In genomic region chr10:93882738-93883364, GRCm38 (mm10) we compare ENCODE assay signal across 19 mouse cellular contexts. TPM values are rescaled to one million over a fixed set of nuclear protein-coding genes. Genes with fewer than 3 reads are reported as not detected.
DNase-seq lines count a peak whose midpoint lies in the region; ATAC-seq and TF ChIP-seq lines count a peak whose summit lies in the region.
"Had no signal": no experiment of that assay in that cellular context is flagged by ENCODE, and none has a peak within 500 bp of the region (broad histone marks: within the 10 kb centered on the region; RNA-seq: fewer than 3 reads in every experiment).

No protein-coding gene starts in this region.

- no peaks in the 10 kb centered on the region; the same call in 1 of the 2 replicates for H3K4me1 ChIP-seq in stomach, embryonic 14.5 days (ENCODE audit: control insufficient read depth, insufficient read depth, low read length)
- no peaks in the 10 kb centered on the region for H3K4me1 ChIP-seq in stomach, postnatal 0 days (replicated peaks; ENCODE audit: control insufficient read depth, insufficient read depth)
- peaks cover 71% of the 10 kb centered on the region for H3K4me1 ChIP-seq in liver, embryonic 13.5 days (replicated peaks)
- no peaks in the 10 kb centered on the region for H3K4me1 ChIP-seq in stomach, embryonic 15.5 days
- H3K4me1 ChIP-seq: heart, embryonic 10.5 days had no signal

- WGBS in stomach, embryonic 14.5 days, result 80% methylated on average over 8 of the region's 8 CpGs
- 85% methylated on average over 8 of the region's 8 CpGs for WGBS in stomach, postnatal 0 days
- 32% methylated on average over 8 of the region's 8 CpGs for WGBS in liver, embryonic 13.5 days (ENCODE audit: insufficient replicate concordance)
- WGBS in stomach, embryonic 15.5 days, result 83% methylated on average over 8 of the region's 8 CpGs

- H3K9ac ChIP-seq in stomach, embryonic 14.5 days (replicated peaks; ENCODE audit: low read depth, low read length), result no peak overlapping the region
- no peak overlapping the region for H3K9ac ChIP-seq in stomach, postnatal 0 days (ENCODE audit: low read length)
- peak overlapping the region; percentile 52 for H3K9ac ChIP-seq in liver, embryonic 13.5 days
- H3K9ac ChIP-seq in stomach, embryonic 15.5 days, result no peak overlapping the region
- H3K9ac ChIP-seq: embryonic facial prominence, embryonic 13.5 days; forebrain, embryonic 15.5 days; limb, embryonic 15.5 days; midbrain, embryonic 15.5 days had no signal

- TF ChIP-seq CTCF in stomach, postnatal 0 days (IDR thresholded peaks at IDR 0.05; ENCODE audit: low read depth), result no peak

- no peak overlapping the region for H3K4me2 ChIP-seq in stomach, embryonic 14.5 days (replicated peaks; ENCODE audit: low read depth, low read length)
- no peak overlapping the region for H3K4me2 ChIP-seq in stomach, postnatal 0 days (replicated peaks; ENCODE audit: low read depth)
- peak overlapping the region; percentile 58 for H3K4me2 ChIP-seq in liver, embryonic 13.5 days
- no peak overlapping the region for H3K4me2 ChIP-seq in stomach, embryonic 15.5 days
- H3K4me2 ChIP-seq: embryonic facial prominence, embryonic 13.5 days; forebrain, embryonic 15.5 days; limb, embryonic 15.5 days; midbrain, embryonic 15.5 days had no signal

- TF ChIP-seq EP300 in stomach, postnatal 0 days (optimal IDR thresholded peaks at IDR 0.05), result no peak

- peak; percentile 61; the same call in 1 of the 2 replicates for ATAC-seq in stomach, embryonic 14.5 days (ENCODE audit: insufficient number of reproducible peaks, insufficient read depth, low FRiP score, low read depth)
- ATAC-seq in stomach, postnatal 0 days (ENCODE audit: low FRiP score, low TSS enrichment), result no peak
- ATAC-seq in erythroblast, adult 5-6 weeks (replicated peaks; ENCODE audit: low FRiP score, poor library complexity, severe bottlenecking), result peak; percentile 77
- ATAC-seq in liver, embryonic 13.5 days (ENCODE audit: low read depth), result peak; percentile 98
- peak; percentile 78; the same call in 1 of the 2 replicates for ATAC-seq in stomach, embryonic 15.5 days (ENCODE audit: insufficient read depth, low FRiP score, low read depth)
- no peak for ATAC-seq in cerebellum, adult (ENCODE audit: insufficient number of reproducible peaks, low FRiP score, low TSS enrichment)
- ATAC-seq: forebrain, embryonic 15.5 days; midbrain, embryonic 15.5 days had no signal

- H3K27me3 ChIP-seq in stomach, embryonic 14.5 days (ENCODE audit: control insufficient read depth, insufficient read depth, low read length), result no peaks in the 10 kb centered on the region
- H3K27me3 ChIP-seq in stomach, postnatal 0 days (ENCODE audit: control insufficient read depth, insufficient read depth, low read length), result no peaks in the 10 kb centered on the region
- no peaks in the 10 kb centered on the region for H3K27me3 ChIP-seq in liver, embryonic 13.5 days
- no peaks in the 10 kb centered on the region for H3K27me3 ChIP-seq in stomach, embryonic 15.5 days (replicated peaks)
- H3K27me3 ChIP-seq: embryonic facial prominence, embryonic 13.5 days; forebrain, embryonic 15.5 days; limb, embryonic 15.5 days; midbrain, embryonic 15.5 days had no signal

- no peak overlapping the region for H3K27ac ChIP-seq in stomach, embryonic 14.5 days (ENCODE audit: low read length)
- no peak overlapping the region for H3K27ac ChIP-seq in stomach, postnatal 0 days (replicated peaks)
- H3K27ac ChIP-seq in liver, embryonic 13.5 days, result peak overlapping the region; percentile 92
- no peak overlapping the region for H3K27ac ChIP-seq in stomach, embryonic 15.5 days
- H3K27ac ChIP-seq: embryonic facial prominence, embryonic 13.5 days; forebrain, embryonic 15.5 days; heart, embryonic 10.5 days; hindbrain, embryonic 10.5 days; limb, embryonic 15.5 days; midbrain, embryonic 15.5 days had no signal

- H3K36me3 ChIP-seq in stomach, embryonic 14.5 days (ENCODE audit: control insufficient read depth, insufficient read depth, low read length), result peaks cover 51% of the 10 kb centered on the region
- peaks cover 19% of the 10 kb centered on the region for H3K36me3 ChIP-seq in stomach, postnatal 0 days (ENCODE audit: control insufficient read depth, insufficient read depth, low read length)
- H3K36me3 ChIP-seq in liver, embryonic 13.5 days, result peaks cover 83% of the 10 kb centered on the region
- peaks cover 26% of the 10 kb centered on the region for H3K36me3 ChIP-seq in stomach, embryonic 15.5 days

- DNase-seq in stomach, postnatal 0 days (ENCODE audit: low spot score), result no peak
- peak; percentile 66 for DNase-seq in liver, embryonic 13.5 days
- no peak for DNase-seq in right cerebral cortex, postnatal 4 days
- DNase-seq in B cell, adult 2 months, result no peak
- DNase-seq: adrenal gland, adult 8-10 months; cerebellum, postnatal 25 days; kidney, adult 18-20 months; lung, postnatal 36 days had no signal

- H3K9me3 ChIP-seq in stomach, embryonic 14.5 days (ENCODE audit: control insufficient read depth, low read depth, low read length), result no peaks in the 10 kb centered on the region
- H3K9me3 ChIP-seq in stomach, postnatal 0 days (ENCODE audit: control insufficient read depth, low read length), result no peaks in the 10 kb centered on the region
- no peaks in the 10 kb centered on the region for H3K9me3 ChIP-seq in liver, embryonic 13.5 days (replicated peaks)
- H3K9me3 ChIP-seq in stomach, embryonic 15.5 days, result no peaks in the 10 kb centered on the region
- H3K9me3 ChIP-seq: embryonic facial prominence, embryonic 13.5 days; forebrain, embryonic 15.5 days; heart, embryonic 10.5 days; hindbrain, embryonic 10.5 days; limb, embryonic 15.5 days; midbrain, embryonic 15.5 days had no signal

- no peak overlapping the region for H3K4me3 ChIP-seq in stomach, embryonic 14.5 days (ENCODE audit: low read depth, low read length)
- no peak overlapping the region for H3K4me3 ChIP-seq in stomach, postnatal 0 days (ENCODE audit: low read depth, low read length)
- H3K4me3 ChIP-seq in liver, embryonic 13.5 days (replicated peaks), result peak overlapping the region; percentile 22; the same call in 1 of the 2 replicates
- no peak overlapping the region for H3K4me3 ChIP-seq in stomach, embryonic 15.5 days (replicated peaks)
- H3K4me3 ChIP-seq: embryonic facial prominence, embryonic 13.5 days; forebrain, embryonic 15.5 days; heart, embryonic 10.5 days; hindbrain, embryonic 10.5 days; limb, embryonic 15.5 days; midbrain, embryonic 15.5 days had no signal

RNA-seq across cellular contexts. Expression of gene Metap2, which starts 14.0 kb away (rescaled TPM):
- polyA plus RNA-seq in stomach, embryonic 14.5 days (2014; fragmentation: Nextera tagmentation; extraction: Ambion mirVana), result 184 and 191 TPM in 2 replicates
- 112 and 126 TPM in 2 replicates for polyA plus RNA-seq in stomach, postnatal 0 days (2015; fragmentation: Nextera tagmentation; extraction: Ambion mirVana)
- total RNA-seq in erythroblast, adult 5-6 weeks (2015; ENCODE audit: low replicate concordance), result 2,780 and 3,362 TPM in 2 replicates
- 4,625 and 6,978 TPM in 2 replicates for total RNA-seq in erythroblast, adult 5-6 weeks (2017; ENCODE audit: low replicate concordance)
- 249 and 304 TPM in 2 replicates for polyA plus RNA-seq in liver, embryonic 13.5 days (2015; fragmentation: Nextera tagmentation; extraction: Ambion mirVana)
- polyA plus RNA-seq in stomach, embryonic 15.5 days (2015; fragmentation: Nextera tagmentation; extraction: Ambion mirVana), result 179 and 189 TPM in 2 replicates

RNA-seq across cellular contexts. Expression of gene Usp44, which starts 51.5 kb away (rescaled TPM):
- polyA plus RNA-seq in stomach, embryonic 14.5 days (2014; fragmentation: Nextera tagmentation; extraction: Ambion mirVana), result 0.27 and 0.61 TPM in 2 replicates
- polyA plus RNA-seq in stomach, postnatal 0 days (2015; fragmentation: Nextera tagmentation; extraction: Ambion mirVana), result not detected in 2 replicates
- total RNA-seq in erythroblast, adult 5-6 weeks (2015; ENCODE audit: low replicate concordance), result not detected in 2 replicates
- total RNA-seq in erythroblast, adult 5-6 weeks (2017; ENCODE audit: low replicate concordance), result 0.28 TPM in 1 of 2 replicates, not detected in the other
- polyA plus RNA-seq in liver, embryonic 13.5 days (2015; fragmentation: Nextera tagmentation; extraction: Ambion mirVana), result 2.4 and 2.7 TPM in 2 replicates
- polyA plus RNA-seq in stomach, embryonic 15.5 days (2015; fragmentation: Nextera tagmentation; extraction: Ambion mirVana), result 0.31 and 0.59 TPM in 2 replicates
- total RNA-seq: adrenal gland, adult 8-10 months; left cerebral cortex, adult 18-20 months had no signal

Comparison
In these comparisons a context has a peak if more than half of its experiments do, and no peak if none do; other contexts are left out.
1. ATAC-seq: peak in stomach, embryonic 14.5 days (single experiment), erythroblast, adult 5-6 weeks (single experiment), liver, embryonic 13.5 days (single experiment) and stomach, embryonic 15.5 days (single experiment); none in stomach, postnatal 0 days (single experiment) and cerebellum, adult (single experiment).